Mouse (Mus musculus): Measurements from ENCODE around the gene Pm20d2.

- TF ChIP-seq CTCF (conservative IDR thresholded peaks at IDR 0.05; ENCODE audit: low read length) (no peak), NANOG (IDR thresholded peaks at IDR 0.05; ENCODE audit: borderline replicate concordance, low read length) (no peak)
These were observed 479 bp downstream of the Pm20d2 start for GRCm38 (mm10) chr4:33188781-33189734.

Measured in E14TG2a.4 (cell line).